Mouse (Mus musculus): ENCODE data around the gene Irf1. TPM values are rescaled to one million over a fixed set of nuclear protein-coding genes. Genes with fewer than 3 reads are reported as not detected.

Irf1 gene
- polyA plus RNA-seq, 1 experiment: 25.0 TPM

DNA sequence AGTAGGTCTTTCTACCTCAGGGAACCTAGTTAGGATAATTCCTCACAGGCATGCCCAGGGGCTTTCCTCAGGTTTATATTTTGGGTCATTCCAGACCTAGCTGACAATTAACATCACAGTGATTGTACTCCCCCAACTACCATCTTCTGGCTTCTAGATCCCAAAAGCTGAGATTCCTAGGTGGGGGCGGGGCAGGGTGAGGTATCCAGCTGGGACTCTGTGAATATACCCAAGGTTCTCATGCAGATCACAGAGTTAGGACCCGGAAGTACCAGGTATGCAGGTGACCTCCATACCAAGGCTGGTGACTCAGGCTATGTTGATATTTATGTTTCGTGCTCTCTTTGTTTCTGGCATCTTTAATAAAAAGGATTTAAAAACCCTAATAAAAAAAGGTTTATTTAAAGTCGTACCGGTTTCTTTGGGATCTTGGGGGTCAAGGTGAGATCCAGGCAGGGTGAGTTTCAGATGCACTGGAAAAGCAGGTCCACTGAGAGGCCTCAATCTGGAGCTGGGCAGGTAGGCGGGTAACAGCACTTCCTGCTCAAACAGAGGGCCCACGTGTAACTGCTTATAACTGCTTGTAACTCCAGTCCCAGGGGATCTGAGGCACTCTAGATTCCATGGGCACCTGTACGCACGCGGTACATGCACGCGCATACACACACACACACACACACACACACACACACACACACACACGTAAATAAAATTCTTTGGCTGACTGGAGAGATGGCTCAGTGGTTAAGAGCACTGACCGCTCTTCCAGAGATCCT lies 34.9 kb downstream of the Irf1 start:
- Histone ChIP-seq H3K79me2 (ENCODE audit: control insufficient read depth, insufficient read depth) (no peaks in the 10 kb centered on the region), H3ac (ENCODE audit: control insufficient read depth, insufficient read length) (no peak overlapping the region), H3K4me3 (no peak overlapping the region), H3K36me3 (ENCODE audit: control insufficient read depth, insufficient read depth) (no peaks in the 10 kb centered on the region), H3K4me2 (ENCODE audit: low read depth) (no peak overlapping the region), H3K27me3 (ENCODE audit: control insufficient read depth, insufficient read depth, insufficient read length) (no peaks in the 10 kb centered on the region)
- no peak for TF ChIP-seq TCF12 (IDR thresholded peaks at IDR 0.05; ENCODE audit: insufficient read depth, poor library complexity, severe bottlenecking)
- no peak for TF ChIP-seq MYOD1 (IDR thresholded peaks at IDR 0.05; ENCODE audit: control insufficient read depth in 1 of 3, insufficient read length in 2 of 3, low read depth in 2 of 3)
- TF ChIP-seq TCF3 (IDR thresholded peaks at IDR 0.05; ENCODE audit: insufficient read length, low read depth): no peak
- TF ChIP-seq CEBPB (IDR thresholded peaks at IDR 0.05; ENCODE audit: insufficient read depth, poor library complexity, severe bottlenecking): no peak

DNA sequence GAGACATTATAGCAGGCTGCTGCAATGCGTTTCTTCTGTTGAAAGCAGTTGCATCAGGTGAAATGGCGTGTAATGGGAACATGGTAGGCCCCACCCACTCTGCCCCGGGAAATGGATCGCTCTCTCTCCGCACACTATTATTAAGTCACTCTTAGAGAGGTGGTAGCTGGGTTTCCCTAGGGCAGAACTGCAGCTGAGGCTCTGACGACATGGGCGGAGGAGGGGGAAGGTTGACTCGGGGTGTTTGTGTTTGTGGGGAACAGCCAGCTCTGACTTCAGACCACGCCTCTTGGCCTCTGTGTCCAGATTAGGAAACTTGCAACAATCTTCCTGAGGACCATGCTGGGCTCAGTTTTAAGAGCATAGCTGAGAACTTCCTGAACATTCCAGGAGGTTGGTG lies 36.0 kb downstream of the Irf1 start:
- TF ChIP-seq MYOD1 (IDR thresholded peaks at IDR 0.05; ENCODE audit: control insufficient read depth in 1 of 3, insufficient read length in 2 of 3, low read depth in 2 of 3) (no peak), TCF12 (IDR thresholded peaks at IDR 0.05; ENCODE audit: insufficient read depth, poor library complexity, severe bottlenecking) (no peak), CEBPB (IDR thresholded peaks at IDR 0.05; ENCODE audit: insufficient read depth, poor library complexity, severe bottlenecking) (0 out of 2 replicates have a peak, but pooled peaks have one; percentile 36), POLR2AphosphoS2 (IDR thresholded peaks at IDR 0.05; ENCODE audit: insufficient read length, low read depth) (no peak)

DNA sequence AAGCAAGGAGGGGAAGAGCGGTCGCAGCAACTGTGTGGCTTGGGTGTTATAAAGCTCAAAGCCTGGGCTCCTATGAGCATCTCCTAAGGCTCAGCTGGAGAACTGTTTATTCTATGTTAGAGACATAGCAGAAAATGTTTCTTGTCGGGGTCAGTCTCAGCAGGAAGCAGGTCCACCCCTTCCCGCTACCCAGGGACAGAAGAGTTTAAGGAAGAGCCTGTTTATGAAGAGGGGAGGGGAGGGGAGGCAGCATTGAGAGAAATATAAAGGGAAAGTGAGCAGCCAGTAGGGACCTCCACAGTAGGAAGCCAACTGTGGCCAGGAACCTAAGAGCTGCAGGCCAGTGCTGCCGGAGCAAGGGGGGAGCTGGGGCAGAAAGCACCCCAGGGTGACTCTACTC lies 39.5 kb downstream of the Irf1 start:
- Histone ChIP-seq H3K36me3 (ENCODE audit: control insufficient read depth, insufficient read depth) (no peaks in the 10 kb centered on the region), H3K27me3 (ENCODE audit: control insufficient read depth, insufficient read depth, insufficient read length) (no peaks in the 10 kb centered on the region), H3ac (ENCODE audit: control insufficient read depth, insufficient read length) (no peak overlapping the region), H3K4me2 (ENCODE audit: low read depth) (no peak overlapping the region), H3K79me2 (ENCODE audit: control insufficient read depth, insufficient read depth) (no peaks in the 10 kb centered on the region), H3K4me3 (no peak overlapping the region)
- TF ChIP-seq USF1 (IDR thresholded peaks at IDR 0.05; ENCODE audit: low read depth) (no peak), POLR2A (IDR thresholded peaks at IDR 0.05; ENCODE audit: insufficient read length, low read depth) (no peak), CEBPB (IDR thresholded peaks at IDR 0.05; ENCODE audit: insufficient read depth, poor library complexity, severe bottlenecking) (no peak), TCF3 (IDR thresholded peaks at IDR 0.05; ENCODE audit: insufficient read length, low read depth) (no peak), POLR2AphosphoS2 (IDR thresholded peaks at IDR 0.05; ENCODE audit: insufficient read length, low read depth) (no peak), SRF (IDR thresholded peaks at IDR 0.05; ENCODE audit: control insufficient read depth, insufficient read length, low read depth) (no peak), TCF12 (IDR thresholded peaks at IDR 0.05; ENCODE audit: insufficient read depth, poor library complexity, severe bottlenecking) (no peak), MYOD1 (IDR thresholded peaks at IDR 0.05; ENCODE audit: control insufficient read depth in 1 of 3, insufficient read length in 2 of 3, low read depth in 2 of 3) (no peak), MAX (IDR thresholded peaks at IDR 0.05; ENCODE audit: low read depth) (no peak), MYOG (IDR thresholded peaks at IDR 0.05; ENCODE audit: control insufficient read depth in 1 of 3, insufficient read depth in 1 of 3, insufficient read length in 2 of 3, low read depth in 2 of 3) (no peak), REST (IDR thresholded peaks at IDR 0.05; ENCODE audit: insufficient read depth, insufficient read length) (no peak), E2F4 (IDR thresholded peaks at IDR 0.05; ENCODE audit: insufficient read depth) (no peak)

More for the DNA sequence above, 36.0 kb downstream of the Irf1 start:
- no peaks in the 10 kb centered on the region for H3K27me3 ChIP-seq (ENCODE audit: control insufficient read depth, insufficient read depth, insufficient read length)
- H3K4me3 ChIP-seq: no peak overlapping the region
- no peak overlapping the region for H3ac ChIP-seq (ENCODE audit: control insufficient read depth, insufficient read length)
- H3K79me2 ChIP-seq (ENCODE audit: control insufficient read depth, insufficient read depth): no peaks in the 10 kb centered on the region
- no peak overlapping the region for H3K4me2 ChIP-seq (ENCODE audit: low read depth)
- no peaks in the 10 kb centered on the region for H3K36me3 ChIP-seq (ENCODE audit: control insufficient read depth, insufficient read depth)

DNA sequence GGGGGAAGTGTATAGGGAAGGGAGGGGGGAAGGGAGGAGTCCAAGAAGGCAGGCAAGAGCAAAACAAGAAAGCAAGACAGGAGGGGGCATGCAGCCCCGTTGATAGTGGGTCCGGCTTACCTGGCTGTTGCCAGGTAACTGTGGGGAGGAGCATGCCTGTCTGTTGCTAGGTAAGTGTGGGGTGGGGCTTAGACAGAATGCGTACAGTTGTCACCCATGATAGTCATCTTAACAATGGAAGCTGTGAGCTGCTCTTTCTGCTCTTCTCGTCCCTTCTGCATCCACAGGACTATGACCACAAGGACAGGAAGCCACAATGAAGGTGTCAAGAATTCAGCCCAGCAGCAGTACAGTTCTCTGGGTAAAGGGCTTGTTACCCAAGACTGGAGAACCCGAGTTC lies 40.3 kb downstream of the Irf1 start:
- Histone ChIP-seq H3K36me3 (ENCODE audit: control insufficient read depth, insufficient read depth) (no peaks in the 10 kb centered on the region), H3K79me2 (ENCODE audit: control insufficient read depth, insufficient read depth) (no peaks in the 10 kb centered on the region), H3K4me2 (ENCODE audit: low read depth) (no peak overlapping the region), H3K4me3 (no peak overlapping the region), H3K27me3 (ENCODE audit: control insufficient read depth, insufficient read depth, insufficient read length) (no peaks in the 10 kb centered on the region), H3ac (ENCODE audit: control insufficient read depth, insufficient read length) (no peak overlapping the region)
- no peak for TF ChIP-seq TCF12 (IDR thresholded peaks at IDR 0.05; ENCODE audit: insufficient read depth, poor library complexity, severe bottlenecking)
- no peak for TF ChIP-seq POLR2AphosphoS2 (IDR thresholded peaks at IDR 0.05; ENCODE audit: insufficient read length, low read depth)
- no peak for TF ChIP-seq MYOG (IDR thresholded peaks at IDR 0.05; ENCODE audit: control insufficient read depth in 1 of 3, insufficient read depth in 1 of 3, insufficient read length in 2 of 3, low read depth in 2 of 3)
- no peak for TF ChIP-seq CEBPB (IDR thresholded peaks at IDR 0.05; ENCODE audit: insufficient read depth, poor library complexity, severe bottlenecking)
- no peak for TF ChIP-seq REST (IDR thresholded peaks at IDR 0.05; ENCODE audit: insufficient read depth, insufficient read length)
- no peak for TF ChIP-seq SRF (IDR thresholded peaks at IDR 0.05; ENCODE audit: control insufficient read depth, insufficient read length, low read depth)
- no peak for TF ChIP-seq MAX (IDR thresholded peaks at IDR 0.05; ENCODE audit: low read depth)
- no peak for TF ChIP-seq TCF3 (IDR thresholded peaks at IDR 0.05; ENCODE audit: insufficient read length, low read depth)
- no peak for TF ChIP-seq E2F4 (IDR thresholded peaks at IDR 0.05; ENCODE audit: insufficient read depth)
- no peak for TF ChIP-seq POLR2A (IDR thresholded peaks at IDR 0.05; ENCODE audit: insufficient read length, low read depth)
- TF ChIP-seq MYOD1 (IDR thresholded peaks at IDR 0.05; ENCODE audit: control insufficient read depth in 1 of 3, insufficient read length in 2 of 3, low read depth in 2 of 3): no peak
- no peak for TF ChIP-seq USF1 (IDR thresholded peaks at IDR 0.05; ENCODE audit: low read depth)

DNA sequence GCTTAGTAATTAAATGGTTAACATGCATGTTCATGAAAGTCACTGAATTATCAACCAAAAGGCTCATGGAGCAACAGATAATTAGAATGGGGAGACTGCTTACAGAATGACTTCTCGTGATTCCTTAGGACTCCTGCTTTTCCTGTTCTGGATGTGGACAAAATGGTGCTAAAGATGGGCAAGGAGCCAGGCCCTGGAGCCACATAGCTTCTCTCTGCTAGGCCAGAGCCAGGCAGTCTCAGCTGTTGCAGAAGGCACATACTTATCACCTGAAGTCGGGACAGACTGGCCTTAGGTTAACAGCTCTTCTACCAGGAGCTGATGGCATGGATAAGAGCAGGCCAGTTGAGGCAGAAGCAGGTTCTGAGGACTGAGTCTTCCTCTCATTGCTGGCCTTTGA lies 40.9 kb downstream of the Irf1 start:
- H3ac ChIP-seq (ENCODE audit: control insufficient read depth, insufficient read length): no peak overlapping the region
- H3K27me3 ChIP-seq (ENCODE audit: control insufficient read depth, insufficient read depth, insufficient read length): no peaks in the 10 kb centered on the region
- no peak overlapping the region for H3K4me2 ChIP-seq (ENCODE audit: low read depth)
- H3K36me3 ChIP-seq (ENCODE audit: control insufficient read depth, insufficient read depth): no peaks in the 10 kb centered on the region
- no peaks in the 10 kb centered on the region for H3K79me2 ChIP-seq (ENCODE audit: control insufficient read depth, insufficient read depth)
- H3K4me3 ChIP-seq: no peak overlapping the region
- TF ChIP-seq MYOG (IDR thresholded peaks at IDR 0.05; ENCODE audit: control insufficient read depth in 1 of 3, insufficient read depth in 1 of 3, insufficient read length in 2 of 3, low read depth in 2 of 3): peak in 1 of 3 experiments; percentile 16
- TF ChIP-seq POLR2AphosphoS2 (IDR thresholded peaks at IDR 0.05; ENCODE audit: insufficient read length, low read depth): no peak

All from myocyte (in vitro differentiated cells).